Mouse (Mus musculus): ENCODE measurements around the gene Dmrtb1. TPM values are rescaled to one million over a fixed set of nuclear protein-coding genes. Genes with fewer than 3 reads are reported as not detected.

The Dmrtb1 gene
- total and polyA plus RNA-seq, 3 experiments: not detected

- in situ Hi-C loops (cut with MboI; ENCODE audit: low pct_ligation_motif_present, low pct_unique_long_range_greater_than_20kb, low sequenced_read_pairs): no loop called here
- Histone ChIP-seq H3K4me3 (replicated peaks in 1 of 3; ENCODE audit: low read depth in 2 of 3, low read length in 2 of 3, poor library complexity in 1 of 3) (no peak overlapping the region), H3K27me3 (replicated peaks) (no peaks in the 10 kb centered on the region), H3K4me2 (ENCODE audit: insufficient read depth, low read depth, poor library complexity, severe bottlenecking) (no peak overlapping the region), H3K36me3 (replicated peaks in 1 of 2; ENCODE audit: control insufficient read depth in 1 of 2, insufficient read depth in 1 of 2, low read length in 1 of 2) (no peaks in the 10 kb centered on the region), H3K27ac (ENCODE audit: insufficient read depth, low read depth) (no peak overlapping the region), H3K4me1 (ENCODE audit: control insufficient read depth in 1 of 2, insufficient read depth in 2 of 2) (peaks cover 2 to 11% of the 10 kb centered on the region in 2 experiments; a peak in 3 of 4 replicates), H3K9ac (ENCODE audit: insufficient read depth, low read depth) (no peak overlapping the region), H3K9me3 (replicated peaks; ENCODE audit: low read length) (peaks cover 5% of the 10 kb centered on the region), H3K79me2 (replicated peaks; ENCODE audit: control insufficient read depth, extremely low read depth, insufficient read depth, poor library complexity, severe bottlenecking) (no peaks in the 10 kb centered on the region)
- TF ChIP-seq NRF1 (IDR thresholded peaks at IDR 0.05; ENCODE audit: low read depth, low read length) (no peak), SIN3A (IDR thresholded peaks at IDR 0.05; ENCODE audit: low read length) (no peak), MAZ (IDR thresholded peaks at IDR 0.05; ENCODE audit: low read depth, low read length) (no peak), USF2 (conservative IDR thresholded peaks at IDR 0.05; ENCODE audit: low read depth, low read length) (no peak), RCOR1 (conservative IDR thresholded peaks at IDR 0.05; ENCODE audit: low read depth, low read length) (no peak), KAT2A (IDR thresholded peaks at IDR 0.05; ENCODE audit: insufficient replicate concordance, low read length) (no peak), TCF12 (IDR thresholded peaks at IDR 0.05; ENCODE audit: low read depth, low read length) (no peak), CHD2 (IDR thresholded peaks at IDR 0.05; ENCODE audit: low read length) (no peak), EP300 (IDR thresholded peaks at IDR 0.05; ENCODE audit: low read length) (no peak), TBP (conservative IDR thresholded peaks at IDR 0.05; ENCODE audit: low read depth, low read length) (no peak), MXI1 (IDR thresholded peaks at IDR 0.05; ENCODE audit: low read depth, low read length) (no peak), MEF2A (IDR thresholded peaks at IDR 0.05; ENCODE audit: borderline replicate concordance, low read depth, low read length) (no peak), MAFK (IDR thresholded peaks at IDR 0.05; ENCODE audit: insufficient replicate concordance, low read length) (no peak), SMC3 (IDR thresholded peaks at IDR 0.05; ENCODE audit: low read depth, low read length) (no peak), JUN (IDR thresholded peaks at IDR 0.05; ENCODE audit: insufficient read depth, low read depth, low read length) (no peak)
- peak; percentile 42 for DNase-seq (ENCODE audit: extremely low read depth)
- dilution Hi-C loops (cut with MboI; ENCODE audit: extremely low pct_ligation_motif_present, extremely low pct_unique_long_range_greater_than_20kb, low sequenced_read_pairs): no loop called here
These were observed 22.9 kb upstream of the Dmrtb1 start for GRCm38 (mm10) chr4:107706884-107707283.

- Histone ChIP-seq H3K36me3 (replicated peaks in 1 of 2; ENCODE audit: control insufficient read depth in 1 of 2, insufficient read depth in 1 of 2, low read length in 1 of 2) (no peaks in the 10 kb centered on the region), H3K4me1 (ENCODE audit: control insufficient read depth in 1 of 2, insufficient read depth in 2 of 2) (peaks cover 2 to 11% of the 10 kb centered on the region in 2 experiments; a peak in 3 of 4 replicates), H3K9me3 (replicated peaks; ENCODE audit: low read length) (peaks cover 5% of the 10 kb centered on the region), H3K79me2 (replicated peaks; ENCODE audit: control insufficient read depth, extremely low read depth, insufficient read depth, poor library complexity, severe bottlenecking) (no peaks in the 10 kb centered on the region), H3K27ac (ENCODE audit: insufficient read depth, low read depth) (no peak overlapping the region), H3K4me2 (ENCODE audit: insufficient read depth, low read depth, poor library complexity, severe bottlenecking) (no peak overlapping the region), H3K9ac (ENCODE audit: insufficient read depth, low read depth) (no peak overlapping the region), H3K4me3 (replicated peaks in 1 of 3; ENCODE audit: low read depth in 2 of 3, low read length in 2 of 3, poor library complexity in 1 of 3) (no peak overlapping the region), H3K27me3 (replicated peaks) (no peaks in the 10 kb centered on the region)
- peak; percentile 40 for DNase-seq (ENCODE audit: extremely low read depth)
- in situ Hi-C loops (cut with MboI; ENCODE audit: low pct_ligation_motif_present, low pct_unique_long_range_greater_than_20kb, low sequenced_read_pairs) (no loop called here), dilution Hi-C loops (cut with MboI; ENCODE audit: extremely low pct_ligation_motif_present, extremely low pct_unique_long_range_greater_than_20kb, low sequenced_read_pairs) (no loop called here)
- peak; percentile 18 for TF ChIP-seq SMC3 (IDR thresholded peaks at IDR 0.05; ENCODE audit: low read depth, low read length)
- no peak for TF ChIP-seq NELFE (IDR thresholded peaks at IDR 0.05; ENCODE audit: low read depth, low read length)
- TF ChIP-seq ZC3H11A (IDR thresholded peaks at IDR 0.05; ENCODE audit: low read depth, low read length): no peak
- no peak for TF ChIP-seq ETS1 (conservative IDR thresholded peaks at IDR 0.05; ENCODE audit: low read depth, low read length)
- TF ChIP-seq ZNF384 (IDR thresholded peaks at IDR 0.05; ENCODE audit: low read depth, low read length): no peak
- peak; percentile 38 to 54 for TF ChIP-seq CTCF (conservative IDR thresholded peaks at IDR 0.05 in 1 of 2, IDR thresholded peaks at IDR 0.05 in 1 of 2; ENCODE audit: low read depth in 2 of 2, low read length in 2 of 2)
- TF ChIP-seq RAD21 (IDR thresholded peaks at IDR 0.05; ENCODE audit: low read depth, low read length): peak; percentile 32
These were observed 20.2 kb upstream of the Dmrtb1 start for GRCm38 (mm10) chr4:107704185-107704584.
